Mouse (Mus musculus) MEL-GATA-1-ER (cell line): ENCODE data around the gene Atp1a3.

Experiments used
- DNase-seq: peaks from one replicate; pipeline ENCODE4 v3.0.0-alpha.2; 2012; ENCODE audit warnings: low read depth; ENCODE audit errors: extremely low read depth

Gene Atp1a3

DNA sequence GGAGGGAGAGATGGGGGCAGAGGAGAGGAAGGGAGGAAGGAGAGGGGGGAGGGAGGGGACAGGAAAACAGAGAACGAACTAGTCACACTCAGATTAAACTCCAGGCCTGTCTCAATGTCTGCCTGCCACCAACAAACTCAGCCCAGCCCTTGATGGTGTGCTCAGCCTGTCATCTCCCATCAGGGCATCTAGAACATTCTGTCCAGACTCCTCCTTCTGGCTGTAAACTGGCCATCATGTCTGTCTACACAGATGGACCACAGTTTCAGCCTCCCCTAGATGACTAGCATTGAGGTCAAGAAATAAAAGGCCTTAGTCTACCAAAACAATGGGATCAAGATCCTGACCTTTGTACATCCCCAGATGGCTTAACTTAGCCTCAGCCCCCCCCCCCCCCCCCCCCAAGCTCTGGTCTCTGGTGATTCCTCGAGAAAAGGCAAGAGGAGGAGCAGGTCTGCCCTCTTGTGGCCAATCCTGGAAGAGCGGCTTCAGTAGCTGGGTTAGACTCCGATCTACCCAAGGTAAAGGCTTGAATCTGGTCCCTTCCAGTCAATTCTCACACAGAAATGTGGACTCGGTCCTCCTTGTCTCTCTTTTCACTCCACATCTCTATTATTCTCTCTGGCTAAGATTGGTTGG lies 40.7 kb downstream of the Atp1a3 start:
- DNase-seq: no peak

DNA sequence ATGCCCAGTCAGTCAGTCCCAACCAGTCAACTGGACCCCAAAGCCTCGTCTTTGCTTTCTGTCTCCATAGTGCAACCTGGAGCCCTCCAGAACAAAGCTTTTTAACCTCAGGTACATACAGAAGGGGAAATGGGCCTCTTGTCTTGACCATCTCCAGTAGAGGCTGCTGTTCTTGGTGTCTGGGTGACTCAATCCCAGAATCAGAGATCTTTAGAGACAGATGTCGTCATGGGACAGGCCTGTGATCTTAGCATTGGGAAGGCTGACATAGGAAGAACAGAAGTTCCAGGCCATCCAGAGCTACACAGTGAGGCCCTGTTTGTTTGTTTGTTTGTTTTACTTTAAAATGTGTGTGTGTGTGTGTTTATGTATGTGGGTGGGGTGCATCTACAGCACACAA lies 41.5 kb downstream of the Atp1a3 start:
- no peak for DNase-seq

DNA sequence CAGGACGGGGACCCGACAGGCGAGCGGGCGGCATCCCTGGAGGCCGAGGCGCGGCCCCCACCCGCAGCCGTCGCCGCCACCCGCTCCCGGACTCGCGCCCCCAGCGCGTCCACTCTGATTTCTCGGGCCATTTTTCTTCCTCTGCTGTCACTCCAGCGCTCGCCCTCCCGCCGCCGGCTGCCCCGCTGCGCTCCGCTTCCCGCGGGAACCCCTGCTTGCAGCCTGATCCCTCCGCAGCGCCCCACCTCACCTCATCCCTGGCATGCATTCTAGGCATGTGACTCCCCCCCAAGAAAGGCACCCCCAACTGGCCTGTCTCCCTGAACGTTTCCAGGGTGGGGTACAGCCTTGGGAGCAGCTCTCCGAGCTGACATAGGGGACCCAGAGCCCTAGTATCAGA lies 50.5 kb downstream of the Atp1a3 start:
- DNase-seq: no peak

DNA sequence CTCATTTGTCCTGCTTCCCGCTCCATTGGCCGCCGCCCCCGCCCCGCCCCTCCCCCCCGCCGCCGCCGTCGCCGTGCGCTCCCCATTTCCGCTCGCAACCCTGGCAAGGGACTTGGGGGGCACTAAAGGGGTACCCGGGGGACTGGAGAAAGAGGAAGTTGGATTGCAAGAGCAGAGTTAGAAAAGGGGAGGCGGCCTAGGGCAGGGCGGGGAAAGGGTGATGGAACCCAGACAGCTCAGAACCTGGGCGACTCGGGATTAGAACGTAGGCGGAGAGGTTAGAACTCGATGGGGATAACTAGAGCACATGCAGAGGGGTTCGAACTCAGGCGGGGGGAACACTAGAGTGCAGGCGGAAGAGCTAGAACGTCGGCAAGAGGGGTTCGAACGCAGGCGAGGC lies 51.3 kb downstream of the Atp1a3 start:
- DNase-seq: peak; percentile 88

DNA sequence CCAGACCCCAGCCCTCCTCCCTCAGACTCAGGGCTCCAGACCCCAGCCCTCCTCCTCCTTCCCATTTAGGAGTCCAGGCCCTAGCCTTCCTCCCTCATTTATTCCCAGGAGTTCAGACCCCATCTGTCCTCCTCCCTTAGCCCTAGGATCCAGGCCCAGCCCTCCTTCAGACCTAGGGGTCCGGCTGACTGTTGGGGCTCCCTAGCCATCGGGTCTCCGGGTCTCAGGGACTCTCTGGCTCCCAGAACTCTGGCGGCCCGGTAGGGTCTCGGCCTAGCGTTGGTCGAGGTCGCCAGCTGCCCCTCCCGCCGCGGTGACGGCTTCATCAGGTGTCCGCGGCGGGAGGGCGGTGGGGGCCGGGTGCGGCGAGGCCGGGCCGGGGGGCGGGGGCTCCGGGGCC lies 51.8 kb downstream of the Atp1a3 start:
- no peak for DNase-seq

DNA sequence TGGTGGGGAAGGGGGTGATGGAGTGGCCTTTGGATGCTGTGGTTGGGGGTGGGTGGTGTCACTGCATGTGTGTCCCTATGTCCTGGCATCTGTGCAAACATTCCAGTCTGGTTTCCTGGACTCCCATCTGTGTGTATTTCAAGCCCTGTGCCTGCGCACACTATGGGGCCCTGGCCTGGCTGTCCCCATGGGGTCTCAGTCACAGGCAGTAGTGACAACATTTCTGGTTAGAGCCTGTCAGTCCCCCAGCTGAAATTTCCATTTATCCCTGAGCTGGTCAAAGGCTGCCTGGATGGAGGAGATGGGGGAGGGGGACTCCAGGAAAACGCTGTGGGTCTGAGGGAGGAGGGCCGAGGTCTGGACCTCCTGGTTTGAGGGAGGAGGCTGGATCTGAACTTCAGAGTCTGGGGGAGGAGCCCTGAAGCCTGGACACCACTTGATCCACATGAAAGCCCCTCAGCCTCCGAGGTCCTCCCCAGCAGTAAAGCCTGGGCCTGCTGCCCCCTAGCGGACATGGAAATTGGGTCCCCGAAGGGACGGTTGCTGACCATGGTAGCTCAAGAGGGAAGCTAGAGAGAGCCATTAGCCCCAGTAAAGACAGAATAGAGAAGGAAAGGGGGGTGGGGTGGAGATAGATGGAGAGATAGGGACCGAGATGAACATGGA lies 55.7 kb downstream of the Atp1a3 start:
- no peak for DNase-seq

DNA sequence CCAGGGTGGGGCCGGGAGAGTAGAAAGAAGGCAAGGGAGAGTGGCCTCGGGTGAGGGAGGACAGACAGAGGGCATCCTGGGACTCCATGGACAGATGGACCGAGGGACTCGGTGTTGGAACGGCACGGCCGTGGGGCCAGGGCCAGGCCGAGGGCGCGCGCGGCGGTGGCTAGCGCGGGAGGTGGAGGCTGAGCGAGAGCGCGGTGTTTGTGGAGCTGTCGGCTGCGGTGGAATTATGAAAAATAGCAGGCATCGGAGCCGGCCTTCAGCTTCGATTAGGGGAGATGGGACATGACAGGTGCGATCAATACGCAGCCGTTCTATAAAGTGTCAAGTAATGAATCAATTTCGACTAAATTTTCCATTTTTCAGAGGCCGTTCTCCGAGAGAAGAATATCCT lies 57.0 kb downstream of the Atp1a3 start:
- no peak for DNase-seq

DNA sequence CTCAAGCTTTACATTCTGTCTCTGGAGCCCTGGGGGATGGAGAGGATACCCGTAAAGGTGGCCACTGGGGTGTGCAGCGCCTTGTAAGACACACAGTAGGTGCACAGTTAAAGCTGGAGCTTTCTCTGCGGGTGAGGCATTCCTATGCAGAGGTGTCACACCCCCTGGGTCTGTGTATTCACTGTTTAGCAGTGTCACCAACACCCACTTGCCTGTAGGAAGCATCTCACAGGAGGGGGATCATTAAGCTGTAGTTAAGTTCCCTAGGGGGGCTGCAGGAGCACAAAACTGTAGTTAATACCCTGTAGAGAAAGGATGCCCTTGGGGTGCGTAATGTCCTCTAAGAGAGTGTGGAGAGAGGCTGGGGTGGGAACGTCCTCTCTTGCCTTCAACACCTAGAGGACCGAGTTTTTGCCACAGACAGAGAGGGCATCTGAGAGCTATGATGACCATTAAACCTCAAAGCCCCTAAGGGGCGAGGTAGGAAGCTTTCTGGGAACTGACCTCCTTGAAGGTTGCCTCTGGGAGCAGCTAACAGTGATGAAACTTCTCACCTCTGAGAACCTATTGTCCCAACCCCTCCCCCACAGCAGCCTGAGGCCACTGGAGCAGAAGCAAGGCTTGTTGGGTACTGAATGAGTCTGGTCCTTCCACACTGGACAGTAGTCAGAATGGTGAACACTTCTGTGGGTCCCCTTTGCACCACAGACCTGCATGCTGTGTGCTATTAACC lies 58.3 kb downstream of the Atp1a3 start:
- DNase-seq: no peak

DNA sequence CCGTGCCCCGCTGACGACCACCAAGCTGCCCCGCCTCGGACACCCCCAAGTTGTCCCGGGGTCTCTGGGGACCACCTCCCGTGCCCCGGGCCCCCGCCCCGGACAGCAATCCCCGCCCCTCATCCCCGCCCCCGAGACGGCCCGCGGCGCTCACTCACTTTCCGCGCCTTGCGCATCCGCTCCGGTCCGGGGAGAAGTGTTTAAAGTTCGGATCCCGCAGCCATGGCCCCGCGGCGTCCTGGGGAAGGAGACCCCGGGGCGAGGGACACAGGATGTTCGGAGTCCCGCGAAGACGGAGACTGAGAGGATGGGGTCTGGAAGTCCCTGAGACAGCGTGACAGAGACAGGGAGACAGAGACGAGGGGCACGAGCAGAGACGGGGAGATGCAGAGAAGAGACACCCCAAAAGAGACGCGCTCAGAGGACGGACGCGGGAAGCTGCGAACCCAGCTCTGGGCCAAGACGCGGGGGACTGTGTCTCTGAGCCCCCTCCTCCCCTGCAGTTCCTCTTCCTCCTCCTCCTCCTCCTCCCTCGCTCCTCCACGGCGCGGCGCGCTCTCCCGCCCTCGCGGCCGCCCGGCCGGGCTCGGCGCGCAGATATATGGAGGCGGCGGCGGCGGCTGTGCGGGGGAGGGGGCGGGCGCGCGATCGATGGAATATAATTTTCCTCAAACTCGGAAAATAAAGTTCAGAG lies 61.4 kb downstream of the Atp1a3 start, which contains the start of gene Gm4881:
TSS of gene Gm4881 (minus strand) at position 238 of the 694 bp plus-strand sequence.
- DNase-seq: no peak

DNA sequence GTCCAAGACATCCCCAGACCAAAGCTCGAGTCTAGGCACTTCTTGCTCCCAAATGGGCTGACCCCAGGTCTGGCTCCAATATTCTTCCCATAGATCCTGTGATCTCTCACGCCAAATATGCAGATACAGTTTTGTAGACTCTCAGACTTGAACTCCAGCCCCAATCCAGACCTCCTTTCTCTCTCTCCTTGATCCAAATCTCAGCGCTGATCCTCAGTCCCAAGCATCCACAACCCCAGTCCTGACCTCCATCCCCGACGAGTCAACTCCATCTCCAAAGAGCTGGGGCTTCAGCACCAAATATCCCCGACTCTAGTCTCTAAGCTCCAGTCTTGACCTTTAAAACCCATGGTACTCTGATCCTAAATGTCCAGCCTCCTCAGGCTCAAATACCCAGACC lies 62.1 kb downstream of the Atp1a3 start:
- no peak for DNase-seq

DNA sequence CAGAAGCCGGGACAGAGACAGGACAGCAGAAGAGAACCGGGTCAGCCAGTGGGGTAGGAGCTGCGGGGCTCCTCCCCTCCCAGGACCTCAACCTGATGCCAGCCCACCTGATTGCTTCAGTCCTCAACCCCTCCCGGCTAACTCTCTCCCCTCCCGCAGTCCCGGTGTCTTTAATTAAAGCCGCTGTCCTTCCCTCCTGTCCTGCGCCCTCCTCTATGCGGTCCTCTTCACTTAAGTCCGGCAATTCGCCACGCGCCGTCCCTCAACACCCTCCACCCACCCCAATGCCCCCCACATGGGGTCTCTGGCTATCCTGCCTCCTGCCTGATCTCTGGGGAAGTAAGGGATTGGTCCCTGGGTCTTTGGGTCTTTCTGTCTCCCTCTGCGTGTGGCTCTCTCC lies 74.1 kb downstream of the Atp1a3 start:
- no peak for DNase-seq

DNA sequence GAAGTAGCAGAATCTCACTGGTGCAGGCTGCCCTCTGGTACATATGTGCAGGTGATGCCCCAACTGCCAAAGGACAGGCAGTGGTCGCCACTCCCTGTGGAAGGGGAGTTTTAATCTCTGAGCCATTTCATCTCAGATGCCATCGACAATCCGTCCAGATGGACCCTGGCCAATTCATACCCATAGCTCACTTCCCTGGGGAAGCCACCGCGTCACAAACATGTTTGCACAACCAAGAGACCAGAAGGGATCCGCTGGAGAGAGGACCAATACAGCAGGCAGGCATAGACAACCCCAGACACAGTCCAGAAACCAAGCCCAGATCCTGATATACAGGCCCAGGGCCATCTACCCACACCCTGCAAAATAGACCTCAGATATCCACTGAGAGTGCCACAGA lies 75.3 kb downstream of the Atp1a3 start:
- no peak for DNase-seq
